Mouse (Mus musculus): ENCODE measurements around the gene Camsap3.

DNA sequence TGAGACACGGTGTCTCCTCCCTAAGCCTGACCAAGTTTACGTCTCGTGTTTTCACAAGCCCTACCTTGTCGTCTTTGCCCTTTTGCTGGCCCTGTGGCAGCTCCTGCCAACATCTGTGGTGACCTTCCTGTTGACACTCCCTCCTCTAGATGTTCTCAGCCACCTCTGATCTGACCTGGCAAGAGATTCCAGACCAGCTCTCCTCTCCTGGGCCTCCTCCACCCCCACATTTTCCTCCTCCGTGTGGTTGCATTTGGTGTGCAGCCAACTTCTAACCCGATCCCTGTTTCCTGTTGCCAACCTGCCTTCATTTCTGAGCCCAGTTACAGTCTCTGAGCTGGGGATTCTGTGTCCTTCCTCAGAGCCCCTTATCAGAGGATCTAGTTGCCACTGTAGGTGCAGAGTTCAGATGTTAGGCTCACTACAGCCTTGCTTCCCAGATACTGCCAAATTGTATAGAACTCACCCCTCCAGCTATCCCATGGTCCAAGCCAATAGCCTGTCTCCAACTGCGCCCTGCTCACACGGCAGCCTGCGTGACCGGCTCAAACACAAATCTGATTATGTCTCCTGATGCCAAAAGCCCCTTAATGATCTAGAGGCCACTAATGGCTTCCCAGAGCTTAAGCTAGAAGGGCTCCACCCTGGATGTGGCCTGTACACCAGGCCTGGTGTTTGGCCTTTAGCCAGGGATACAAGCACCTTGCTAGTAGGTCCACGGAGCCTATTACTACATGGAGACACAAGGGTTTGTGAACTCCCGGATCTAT is 22.1 kb downstream of the Camsap3 start:
- no peak for TF ChIP-seq HCFC1 (IDR thresholded peaks at IDR 0.05; ENCODE audit: borderline replicate concordance, insufficient read depth, low read length)
- no peak for TF ChIP-seq ZNF384 (IDR thresholded peaks at IDR 0.05; ENCODE audit: low read depth, low read length)
- TF ChIP-seq MAFK (IDR thresholded peaks at IDR 0.05; ENCODE audit: insufficient read depth, low read depth, low read length) = no peak
- TF ChIP-seq CHD2 (IDR thresholded peaks at IDR 0.05; ENCODE audit: low read depth, low read length) = no peak
